Mouse (Mus musculus) small intestine, adult 2 months (tissue): ENCODE results near the gene Tchp.

ENCODE experiments used
- CTCF ChIP-seq: fragments of 200-500 bp; IDR thresholded peaks from 2 replicates; pipeline ENCODE4 v1.5.1; 2012; ENCODE audit warnings: low read depth, mild to moderate bottlenecking, control low read depth, inconsistent platforms, low read length, moderate library complexity, mixed read lengths; ENCODE audit not compliant: insufficient replicate concordance, insufficient read length; ENCODE audit errors: extremely low read depth
- POLR2A ChIP-seq: fragments of 200-500 bp; IDR thresholded peaks from 2 replicates; pipeline ENCODE4 v1.6.1; 2012; ENCODE audit warnings: low read depth, mild to moderate bottlenecking, control low read depth, inconsistent platforms, low read length, moderate library complexity

DNA sequence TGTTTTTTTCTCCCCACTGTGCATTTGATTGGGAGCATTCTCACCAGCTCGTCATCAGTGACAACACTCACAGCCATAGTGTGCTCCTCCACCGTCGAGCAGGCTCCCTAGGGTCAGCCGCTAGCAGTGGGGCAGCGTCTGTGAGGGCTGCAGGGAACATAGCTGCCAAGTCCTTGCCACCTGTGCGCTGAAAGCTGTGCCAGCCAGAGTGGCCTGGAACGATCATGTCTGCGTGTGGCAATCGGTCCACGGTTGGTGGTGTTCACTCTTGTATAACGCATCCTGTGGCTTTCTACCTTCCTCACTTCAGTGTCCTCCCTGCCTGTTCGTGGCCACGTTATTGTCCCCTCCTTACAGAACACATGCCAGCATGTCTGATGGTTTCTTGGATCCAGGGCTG is 10.9 kb downstream of the Tchp start:
- TF ChIP-seq CTCF (no peak), POLR2A (no peak)
